Mouse (Mus musculus) heart, adult 11 months (tissue): ENCODE measurements around the gene Il4i1.

Experiments used
- DNase-seq: peaks from one replicate; pipeline ENCODE4 v3.0.0; 2022

The Il4i1 gene

GRCm38 (mm10) chr7:44815721-44816469 is at the start of gene Il4i1, which contains the start of gene Nup62:
TSS of gene Il4i1 (plus strand) at chr7:44816387.
TSS of gene Nup62 (plus strand) at chr7:44816088.
- peak; percentile 100 for DNase-seq

DNA sequence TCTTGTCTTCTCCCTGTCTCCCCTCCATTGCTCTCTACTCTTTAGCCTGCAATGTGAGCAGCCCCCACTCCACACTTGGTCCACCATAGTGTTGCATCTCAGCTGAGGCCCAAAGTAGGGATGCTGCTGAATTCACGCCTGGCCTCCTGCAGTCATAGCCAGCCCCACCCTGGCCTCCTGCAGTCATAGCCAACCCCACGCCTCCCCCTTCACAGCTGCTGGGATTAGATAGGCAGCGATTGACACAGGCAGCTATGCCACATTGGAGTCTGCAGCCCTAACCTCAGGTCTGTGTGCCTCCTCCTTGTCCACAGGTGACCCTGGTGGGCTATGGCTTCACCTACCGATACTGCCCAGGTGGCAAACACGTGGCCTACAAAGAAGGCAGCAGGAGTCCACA is 48.1 kb upstream of the Il4i1 start:
- DNase-seq, result no peak

- DNase-seq, result no peak
Observed at GRCm38 (mm10) chr7:44770046-44770578, 46.1 kb upstream of the Il4i1 start.

- no peak for DNase-seq
Observed at GRCm38 (mm10) chr7:44772591-44773204, 43.5 kb upstream of the Il4i1 start.

- DNase-seq, result peak; percentile 72
Observed at GRCm38 (mm10) chr7:44776849-44777498, 39.2 kb upstream of the Il4i1 start.

DNA sequence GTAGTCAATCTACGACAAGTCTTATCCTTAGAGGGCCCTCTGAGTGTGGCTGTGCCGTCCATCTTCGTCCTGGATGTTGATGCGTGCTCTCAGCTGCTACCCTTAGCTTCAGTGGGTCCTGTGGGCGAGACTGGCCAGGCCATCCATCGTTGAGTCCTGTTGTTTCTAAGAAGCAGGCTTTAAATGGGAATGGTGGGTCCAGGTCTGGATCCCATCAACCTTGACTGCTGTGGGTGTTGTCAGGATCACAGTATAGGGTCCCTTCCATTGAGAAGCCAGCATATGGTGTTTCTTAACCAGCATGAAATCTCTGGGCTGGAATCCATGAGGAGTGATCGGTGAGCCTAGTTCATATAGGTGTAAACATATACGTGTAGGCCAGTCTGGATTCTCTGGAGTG is 36.1 kb upstream of the Il4i1 start:
- DNase-seq, result peak; percentile 57

DNA sequence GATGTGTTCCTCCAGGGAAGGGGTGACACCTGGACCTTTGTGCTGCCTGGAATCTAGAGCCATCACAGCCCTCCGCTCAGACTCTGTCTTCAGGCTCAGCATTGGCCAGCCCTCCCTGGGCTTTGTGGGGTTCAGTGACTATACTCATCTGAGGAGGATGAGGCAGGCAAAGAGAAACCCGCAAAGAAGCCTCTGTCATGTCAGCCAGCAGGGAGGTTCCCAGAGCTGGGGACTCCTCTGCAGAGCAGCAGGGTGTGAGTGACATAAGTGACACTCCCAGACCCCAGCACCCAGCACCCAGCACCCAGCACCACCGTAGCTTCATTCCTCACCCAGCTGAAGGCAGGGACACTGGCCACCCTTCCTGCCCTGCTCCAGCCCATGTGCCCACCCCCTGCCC is 26.7 kb upstream of the Il4i1 start:
- DNase-seq, result peak; percentile 83

- peak; percentile 82 for DNase-seq
Observed at GRCm38 (mm10) chr7:44790066-44790465, 26.1 kb upstream of the Il4i1 start.

- peak; percentile 62 for DNase-seq
Observed at GRCm38 (mm10) chr7:44792781-44793180, 23.4 kb upstream of the Il4i1 start.

GRCm38 (mm10) chr7:44808927-44809326 is 7.3 kb upstream of the Il4i1 start:
- DNase-seq, result peak; percentile 35

DNA sequence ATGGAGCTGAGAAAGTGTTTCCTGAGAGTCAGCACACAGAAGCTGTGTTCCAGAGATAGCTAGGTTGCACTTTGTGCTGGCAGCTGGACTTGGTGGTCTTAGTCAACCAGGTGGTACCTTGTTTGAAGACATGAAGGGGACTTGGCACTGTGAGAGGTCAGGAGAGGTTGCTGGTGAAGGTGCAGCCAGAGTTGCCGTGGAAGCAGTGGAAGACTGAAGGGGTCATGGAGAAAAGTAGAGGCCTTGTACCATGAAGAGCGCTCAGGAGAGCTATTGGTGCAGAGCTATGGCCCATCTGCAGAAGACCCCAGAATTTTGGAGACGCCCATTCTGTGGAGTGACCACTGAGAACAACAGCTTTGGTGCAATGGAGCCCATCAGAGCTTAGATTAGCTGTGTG is 6.7 kb upstream of the Il4i1 start:
- peak; percentile 75 for DNase-seq

- DNase-seq, result peak; percentile 41
Observed at GRCm38 (mm10) chr7:44810365-44810764, 5.8 kb upstream of the Il4i1 start.

DNA sequence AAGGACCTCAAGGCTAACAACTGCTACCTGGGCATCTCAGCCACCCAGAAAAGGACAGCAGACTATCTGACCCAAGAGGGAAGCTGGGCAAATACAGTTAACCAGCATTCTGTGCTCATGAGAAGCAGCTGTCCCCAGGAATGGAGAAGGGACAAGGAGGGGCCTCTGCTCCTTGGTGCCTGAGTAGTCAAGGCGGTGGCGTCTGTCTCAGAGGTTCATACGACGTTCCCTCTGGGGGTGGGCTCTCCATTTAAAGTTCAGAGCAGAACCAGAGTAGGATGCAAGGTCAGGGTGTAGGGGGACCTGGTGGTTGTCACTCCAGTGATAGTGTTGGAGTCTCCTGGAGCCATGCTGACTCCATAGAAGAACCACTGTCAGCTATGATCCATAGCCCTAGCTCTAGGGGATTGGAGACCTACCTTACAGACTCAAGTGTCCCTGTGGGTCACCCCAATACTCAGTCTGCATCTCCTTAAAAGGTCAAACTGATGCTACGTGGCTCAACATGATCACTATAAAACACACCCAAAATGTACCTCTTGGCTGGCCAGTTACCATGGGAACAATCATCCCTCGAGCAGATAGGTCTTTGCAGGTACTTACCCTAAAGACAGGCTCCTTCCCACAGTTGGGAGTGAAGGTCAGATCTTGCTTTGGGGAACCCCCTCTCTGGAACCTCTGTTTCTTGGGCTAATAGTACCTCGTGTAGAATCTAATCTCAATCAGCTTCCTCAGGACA is 5.2 kb upstream of the Il4i1 start:
- peak; percentile 80 for DNase-seq

GRCm38 (mm10) chr7:44812651-44813325 is 3.4 kb upstream of the Il4i1 start:
- peak; percentile 90 for DNase-seq

- peak; percentile 90 for DNase-seq
Observed at GRCm38 (mm10) chr7:44813985-44814384, 2.2 kb upstream of the Il4i1 start.

GRCm38 (mm10) chr7:44814423-44814822 is 1.8 kb upstream of the Il4i1 start:
- no peak for DNase-seq

GRCm38 (mm10) chr7:44814952-44815553 is 1.1 kb upstream of the Il4i1 start:
- DNase-seq, result peak; percentile 96

GRCm38 (mm10) chr7:44816470-44817021 is 359 bp downstream of the Il4i1 start, which contains the start of gene Atf5:
TSS of gene Atf5 (minus strand) at chr7:44816658.
- DNase-seq, result no peak

DNA sequence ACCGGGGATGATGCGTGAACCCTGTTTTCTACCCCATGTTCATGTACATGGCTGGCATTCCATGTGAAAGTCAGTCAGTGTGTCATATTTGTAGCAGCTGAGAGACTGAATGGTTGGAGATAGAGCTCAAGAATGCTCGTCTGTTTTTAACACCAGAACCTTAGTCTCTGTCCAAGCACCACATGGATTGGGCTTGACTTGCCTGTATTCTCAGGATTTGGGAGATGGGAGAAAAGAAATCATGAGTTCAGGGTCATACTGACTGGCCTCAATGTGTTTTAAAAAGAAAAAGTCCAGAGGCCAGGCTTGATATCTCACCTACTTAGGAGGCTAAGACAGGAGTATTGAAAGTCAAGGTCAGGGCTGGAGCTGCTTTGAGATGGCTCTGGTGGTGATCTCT is 1.3 kb downstream of the Il4i1 start:
- peak; percentile 80 for DNase-seq

DNA sequence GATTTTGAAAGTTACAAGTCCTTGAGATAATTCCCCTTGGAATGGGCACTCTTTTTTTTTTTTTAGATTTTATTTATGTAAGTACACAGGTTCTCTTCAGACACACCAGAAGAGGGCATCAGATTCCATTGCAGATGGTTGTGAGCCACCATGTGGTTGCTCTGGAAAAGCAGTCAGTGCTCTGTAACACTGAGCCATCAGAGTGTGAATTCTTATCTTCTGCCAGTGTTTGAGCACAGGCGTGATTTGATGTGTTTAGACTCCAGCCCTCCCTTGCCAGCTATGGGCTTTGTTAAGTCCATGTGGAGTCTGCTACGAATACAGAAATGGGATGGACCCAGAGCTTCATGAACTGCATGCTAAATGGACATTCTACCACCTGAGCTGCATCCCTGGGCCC is 2.0 kb downstream of the Il4i1 start:
- peak; percentile 87 for DNase-seq

- peak; percentile 96 for DNase-seq
Observed at GRCm38 (mm10) chr7:44818751-44819235, 2.6 kb downstream of the Il4i1 start.
